Mouse (Mus musculus) lung, embryonic 16.5 days (tissue): ENCODE data around the gene Znhit3. TPM values are rescaled to one million over a fixed set of nuclear protein-coding genes. Genes with fewer than 3 reads are reported as not detected.

Experiments
- ATAC-seq: fragments of 200-750 bp; cut with Nextera tagmentation; 2 replicates; pipeline ENCODE4 v1.8.0; 2017; ENCODE audit warnings: low read depth, mild to moderate bottlenecking, moderate library complexity
- H3K27ac ChIP-seq: fragments of 300-500 bp; sonication (generic); 2 replicates; pipeline ENCODE4 v1.5.1; 2014; ENCODE audit warnings: mild to moderate bottlenecking, control low read depth, low read length
- H3K27me3 ChIP-seq: fragments of 300-500 bp; sonication (generic); 2 replicates; pipeline ENCODE4 v1.6.1; 2014; ENCODE audit warnings: low read depth, low read length, mixed read lengths; ENCODE audit not compliant: control insufficient read depth, insufficient read depth
- H3K36me3 ChIP-seq: fragments of 300-500 bp; sonication (generic); 2 replicates; pipeline ENCODE4 v1.6.1; 2014; ENCODE audit warnings: low read length; ENCODE audit not compliant: control insufficient read depth, insufficient read depth
- H3K4me1 ChIP-seq: fragments of 300-500 bp; sonication (generic); replicated peaks from 2 replicates; pipeline ENCODE4 v1.6.1; 2014; ENCODE audit warnings: low read length, mixed read lengths; ENCODE audit not compliant: control insufficient read depth, insufficient read depth
- H3K4me2 ChIP-seq: fragments of 300-500 bp; sonication (generic); 2 replicates; pipeline ENCODE4 v1.6.1; 2014; ENCODE audit warnings: low read depth, low read length, control low read depth
- H3K4me3 ChIP-seq: fragments of 300-500 bp; sonication (generic); 2 replicates; pipeline ENCODE4 v1.5.1; 2014; ENCODE audit warnings: mild to moderate bottlenecking, low read length, control low read depth
- H3K9ac ChIP-seq: fragments of 300-500 bp; sonication (generic); 2 replicates; pipeline ENCODE4 v1.6.1; 2014; ENCODE audit warnings: low read length, control low read depth
- H3K9me3 ChIP-seq: fragments of 300-500 bp; sonication (generic); 2 replicates; pipeline ENCODE4 v1.6.1; 2016; ENCODE audit warnings: low read length; ENCODE audit not compliant: control insufficient read depth
- WGBS: fragments of 180-500 bp; shearing (Covaris S2); extraction: QIAGEN DNeasy Blood & Tissue Kit; methylation state at CpG from one replicate; pipeline ENCODE4 v1.1.7; 2014; 5-methylcytosine and 5-hydroxymethylcytosine counted together
- polyA plus RNA-seq: library from polyadenylated mRNA; unstranded; fragments of >200 nt; fragmentation: Nextera tagmentation; extraction: Ambion mirVana; gene quantifications from 2 replicates; pipeline ENCODE4 v1.2.1, GENCODE M21; 2015

Gene Znhit3
- polyA plus RNA-seq, 1 experiment from 2014 or later, result 53.3 TPM

GRCm38 (mm10) chr11:84957591-84958270, 41.6 kb upstream of the Znhit3 start, which contains the start of gene Car4:
Gene Car4 (plus strand): TSS chr11:84957786.
- peak within 1 kb of the TSS; percentile 45 for H3K4me2 ChIP-seq
- WGBS, result 1% methylated on average over 49 of the region's 49 CpGs
- no peaks in the 10 kb centered on the region for H3K36me3 ChIP-seq
- H3K4me1 ChIP-seq, result peaks cover 23% of the 10 kb centered on the region
- H3K9me3 ChIP-seq, result no peaks in the 10 kb centered on the region
- H3K27me3 ChIP-seq, result peaks cover 37% of the 10 kb centered on the region
- no peak for ATAC-seq
- H3K9ac ChIP-seq, result no peak within 1 kb of the TSS
- peak within 1 kb of the TSS; percentile 33 for H3K4me3 ChIP-seq
- H3K27ac ChIP-seq, result no peak within 1 kb of the TSS

- Histone ChIP-seq H3K4me2 (peak overlapping the region; percentile 45), H3K9ac (no peak overlapping the region), H3K9me3 (no peaks in the 10 kb centered on the region), H3K27ac (no peak overlapping the region), H3K4me1 (peaks cover 24% of the 10 kb centered on the region), H3K36me3 (no peaks in the 10 kb centered on the region), H3K4me3 (peak overlapping the region; percentile 33), H3K27me3 (peaks cover 37% of the 10 kb centered on the region)
- no peak for ATAC-seq
- 5% methylated on average over 15 of the region's 15 CpGs for WGBS
Measured at GRCm38 (mm10) chr11:84957171-84957570, 41.0 kb upstream of the Znhit3 start.

GRCm38 (mm10) chr11:84956400-84956799, 40.2 kb upstream of the Znhit3 start:
- H3K4me3 ChIP-seq, result no peak overlapping the region
- H3K27me3 ChIP-seq, result peaks cover 37% of the 10 kb centered on the region
- no peak overlapping the region for H3K27ac ChIP-seq
- no peaks in the 10 kb centered on the region for H3K9me3 ChIP-seq
- no peak overlapping the region for H3K4me2 ChIP-seq
- H3K36me3 ChIP-seq, result no peaks in the 10 kb centered on the region
- no peak overlapping the region for H3K9ac ChIP-seq
- WGBS, result 25% methylated on average over 5 of the region's 5 CpGs
- no peak for ATAC-seq
- H3K4me1 ChIP-seq, result peaks cover 25% of the 10 kb centered on the region

- no peaks in the 10 kb centered on the region for H3K9me3 ChIP-seq
- no peak overlapping the region for H3K27ac ChIP-seq
- H3K9ac ChIP-seq, result no peak overlapping the region
- no peak overlapping the region; the same call in 1 of the 2 replicates for H3K4me2 ChIP-seq
- peak; percentile 89 for ATAC-seq
- peaks cover 7% of the 10 kb centered on the region for H3K4me1 ChIP-seq
- H3K4me3 ChIP-seq, result no peak overlapping the region
- H3K36me3 ChIP-seq, result no peaks in the 10 kb centered on the region
- H3K27me3 ChIP-seq, result peaks cover 17% of the 10 kb centered on the region
- 27% methylated on average over 2 of the region's 2 CpGs for WGBS
Measured at GRCm38 (mm10) chr11:84952611-84953010, 36.4 kb upstream of the Znhit3 start.

GRCm38 (mm10) chr11:84948526-84948925, 32.4 kb upstream of the Znhit3 start:
- no peak for ATAC-seq
- no peaks in the 10 kb centered on the region for H3K9me3 ChIP-seq
- no peak overlapping the region for H3K9ac ChIP-seq
- 35% methylated on average over 3 of the region's 3 CpGs for WGBS
- H3K4me1 ChIP-seq, result peaks cover 5% of the 10 kb centered on the region; the same call in 1 of the 2 replicates
- H3K27me3 ChIP-seq, result peaks cover 3% of the 10 kb centered on the region; the same call in 1 of the 2 replicates
- no peak overlapping the region for H3K4me2 ChIP-seq
- H3K27ac ChIP-seq, result no peak overlapping the region
- no peaks in the 10 kb centered on the region for H3K36me3 ChIP-seq
- H3K4me3 ChIP-seq, result no peak overlapping the region

- H3K4me2 ChIP-seq, result no peak overlapping the region
- no peak overlapping the region for H3K9ac ChIP-seq
- peaks cover 3% of the 10 kb centered on the region; the same call in 1 of the 2 replicates for H3K27me3 ChIP-seq
- WGBS, result 55% methylated on average over 3 of the region's 3 CpGs
- H3K27ac ChIP-seq, result no peak overlapping the region
- no peaks in the 10 kb centered on the region for H3K36me3 ChIP-seq
- no peak for ATAC-seq
- no peak overlapping the region for H3K4me3 ChIP-seq
- H3K4me1 ChIP-seq, result peaks cover 3% of the 10 kb centered on the region; the same call in 1 of the 2 replicates
- no peaks in the 10 kb centered on the region for H3K9me3 ChIP-seq
Measured at GRCm38 (mm10) chr11:84948114-84948513, 31.9 kb upstream of the Znhit3 start.

- peaks cover 1% of the 10 kb centered on the region; the same call in 1 of the 2 replicates for H3K4me1 ChIP-seq
- 71% methylated on average over 6 of the region's 6 CpGs for WGBS
- H3K27me3 ChIP-seq, result peaks cover 3% of the 10 kb centered on the region; the same call in 1 of the 2 replicates
- H3K4me2 ChIP-seq, result no peak overlapping the region
- H3K9ac ChIP-seq, result no peak overlapping the region
- no peak overlapping the region for H3K4me3 ChIP-seq
- no peaks in the 10 kb centered on the region for H3K9me3 ChIP-seq
- no peak for ATAC-seq
- H3K36me3 ChIP-seq, result no peaks in the 10 kb centered on the region
- H3K27ac ChIP-seq, result no peak overlapping the region
Measured at GRCm38 (mm10) chr11:84947206-84947605, 31.0 kb upstream of the Znhit3 start.

GRCm38 (mm10) chr11:84945841-84946240, 29.7 kb upstream of the Znhit3 start:
- 31% methylated on average over 3 of the region's 3 CpGs for WGBS

GRCm38 (mm10) chr11:84944639-84945435, 28.7 kb upstream of the Znhit3 start:
- Histone ChIP-seq H3K9ac (no peak overlapping the region), H3K36me3 (no peaks in the 10 kb centered on the region), H3K27ac (no peak overlapping the region), H3K4me3 (no peak overlapping the region), H3K27me3 (peaks cover 3% of the 10 kb centered on the region; the same call in 1 of the 2 replicates), H3K4me2 (no peak overlapping the region), H3K4me1 (no peaks in the 10 kb centered on the region; the same call in 1 of the 2 replicates), H3K9me3 (no peaks in the 10 kb centered on the region)
- no peak for ATAC-seq
- 2% methylated on average over 12 of the region's 12 CpGs for WGBS

More at GRCm38 (mm10) chr11:84945841-84946240, 29.7 kb upstream of the Znhit3 start:
- Histone ChIP-seq H3K9ac (no peak overlapping the region), H3K4me3 (no peak overlapping the region), H3K27ac (no peak overlapping the region), H3K9me3 (no peaks in the 10 kb centered on the region), H3K27me3 (peaks cover 3% of the 10 kb centered on the region; the same call in 1 of the 2 replicates), H3K4me2 (no peak overlapping the region), H3K4me1 (no peaks in the 10 kb centered on the region; the same call in 1 of the 2 replicates), H3K36me3 (no peaks in the 10 kb centered on the region)
- no peak for ATAC-seq
